Mouse (Mus musculus) heart, embryonic 15.5 days (tissue): Measurements from ENCODE around the gene Krt72. TPM values are rescaled to one million over a fixed set of nuclear protein-coding genes. Genes with fewer than 3 reads are reported as not detected.
A peak's percentile ranks its signal among the peaks of the same experiment; 100 is the strongest.

Experiments
- ATAC-seq: fragments of 200-750 bp; cut with Nextera tagmentation; replicated peaks from 2 replicates; pipeline ENCODE4 v1.8.0; 2017; ENCODE audit warnings: low read depth, moderate TSS enrichment; ENCODE audit not compliant: insufficient number of reproducible peaks, insufficient read depth, low FRiP score
- H3K27ac ChIP-seq: fragments of 300-500 bp; sonication (generic); 2 replicates; pipeline ENCODE4 v1.5.1; 2015; ENCODE audit warnings: mild to moderate bottlenecking, inconsistent platforms
- H3K27me3 ChIP-seq: fragments of 300-500 bp; sonication (generic); 2 replicates; pipeline ENCODE4 v1.6.1; 2015; ENCODE audit warnings: inconsistent platforms
- H3K36me3 ChIP-seq: fragments of 300-500 bp; sonication (generic); 2 replicates; pipeline ENCODE4 v1.6.1; 2015; ENCODE audit warnings: mild to moderate bottlenecking, inconsistent platforms
- H3K4me1 ChIP-seq: fragments of 300-500 bp; sonication (generic); replicated peaks from 2 replicates; pipeline ENCODE4 v1.6.1; 2015; ENCODE audit warnings: inconsistent platforms
- H3K4me2 ChIP-seq: fragments of 300-500 bp; sonication (generic); 2 replicates; pipeline ENCODE4 v1.6.1; 2015; ENCODE audit warnings: inconsistent platforms, mild to moderate bottlenecking, moderate library complexity
- H3K4me3 ChIP-seq: fragments of 300-500 bp; sonication (generic); 2 replicates; pipeline ENCODE4 v1.5.1; 2015; ENCODE audit warnings: mild to moderate bottlenecking, inconsistent platforms
- H3K9ac ChIP-seq: fragments of 300-500 bp; sonication (generic); 2 replicates; pipeline ENCODE4 v1.6.1; 2015; ENCODE audit warnings: mild to moderate bottlenecking, inconsistent platforms
- H3K9me3 ChIP-seq: fragments of 300-500 bp; sonication (generic); replicated peaks from 2 replicates; pipeline ENCODE4 v1.6.1; 2016; ENCODE audit warnings: inconsistent platforms
- WGBS: fragments of 180-500 bp; shearing (Covaris S2); methylation state at CpG from one replicate; pipeline ENCODE4 v1.1.7; 2015; ENCODE audit warnings: mixed read lengths; 5-methylcytosine and 5-hydroxymethylcytosine counted together
- polyA plus RNA-seq: library from polyadenylated mRNA; unstranded; fragments of >200 nt; fragmentation: Nextera tagmentation; extraction: Ambion mirVana; gene quantifications from 2 replicates; pipeline ENCODE4 v1.2.1, GENCODE M21; 2015

Gene Krt72
- 0.34 TPM in 1 of 2 replicates, not detected in the other for polyA plus RNA-seq

DNA sequence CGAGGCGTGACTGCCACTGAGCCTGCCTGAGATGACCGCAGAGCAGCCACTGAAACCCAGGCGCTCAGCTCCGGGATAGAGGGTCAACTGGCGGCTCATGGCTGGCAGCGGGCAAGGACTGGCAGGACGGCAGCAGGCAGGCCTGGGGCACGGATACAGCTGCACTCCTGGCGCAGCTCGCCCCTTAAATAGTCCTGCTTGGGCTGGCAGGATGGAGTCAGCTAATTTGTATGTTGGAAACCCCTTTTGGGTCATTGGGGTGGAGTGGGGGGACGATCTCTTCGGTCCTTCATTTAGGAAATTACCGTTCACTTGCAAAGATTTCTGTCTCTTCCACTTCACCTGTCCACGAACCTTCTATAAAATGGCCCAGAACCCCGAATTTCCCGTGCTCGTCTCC lies at the start of gene Krt72:
TSS of gene Krt72 (minus strand) at position 101 of the 400 bp plus-strand sequence.
- no peaks in the 10 kb centered on the region for H3K9me3 ChIP-seq
- no peak within 1 kb of the TSS for H3K4me2 ChIP-seq
- no peak within 1 kb of the TSS for H3K4me3 ChIP-seq
- H3K9ac ChIP-seq = no peak within 1 kb of the TSS
- no peaks in the 10 kb centered on the region for H3K36me3 ChIP-seq
- H3K27me3 ChIP-seq = peaks cover 20% of the 10 kb centered on the region
- ATAC-seq = no peak
- H3K4me1 ChIP-seq = no peaks in the 10 kb centered on the region
- 84% methylated on average over 18 of the region's 18 CpGs for WGBS
- no peak within 1 kb of the TSS for H3K27ac ChIP-seq

DNA sequence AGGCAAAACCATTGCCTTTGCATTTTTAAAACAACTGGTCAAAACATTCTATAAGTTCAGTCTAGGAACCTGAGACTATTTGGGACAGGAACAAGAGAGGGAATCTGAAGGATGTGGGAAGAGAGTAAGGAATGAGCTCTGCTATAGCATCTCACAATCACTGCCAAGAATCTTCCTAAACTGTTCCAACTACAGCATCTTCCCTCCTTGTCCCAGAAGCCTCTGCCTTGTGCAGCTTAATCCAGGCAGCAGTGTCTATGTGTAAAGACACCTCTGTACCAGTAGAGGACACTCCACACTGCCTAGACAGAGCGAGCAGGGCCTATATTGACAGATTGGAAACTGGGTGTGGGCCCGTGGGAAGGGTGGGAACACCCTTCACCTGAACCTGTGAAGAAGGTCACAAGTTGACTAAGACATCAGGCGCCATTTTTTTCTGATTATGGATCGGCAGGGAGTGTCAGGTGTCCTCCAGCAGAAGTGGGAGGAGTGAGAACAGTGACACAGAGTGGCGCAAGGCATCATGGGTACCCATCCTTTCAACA lies 48.6 kb upstream of the Krt72 start:
- H3K4me2 ChIP-seq = no peak overlapping the region
- no peak overlapping the region for H3K4me3 ChIP-seq
- H3K9ac ChIP-seq = no peak overlapping the region
- H3K36me3 ChIP-seq = no peaks in the 10 kb centered on the region
- no peak for ATAC-seq
- H3K27ac ChIP-seq = no peak overlapping the region
- H3K4me1 ChIP-seq = no peaks in the 10 kb centered on the region
- peaks cover 12% of the 10 kb centered on the region for H3K27me3 ChIP-seq
- WGBS = 61% methylated on average over 5 of the region's 5 CpGs
- no peaks in the 10 kb centered on the region for H3K9me3 ChIP-seq

DNA sequence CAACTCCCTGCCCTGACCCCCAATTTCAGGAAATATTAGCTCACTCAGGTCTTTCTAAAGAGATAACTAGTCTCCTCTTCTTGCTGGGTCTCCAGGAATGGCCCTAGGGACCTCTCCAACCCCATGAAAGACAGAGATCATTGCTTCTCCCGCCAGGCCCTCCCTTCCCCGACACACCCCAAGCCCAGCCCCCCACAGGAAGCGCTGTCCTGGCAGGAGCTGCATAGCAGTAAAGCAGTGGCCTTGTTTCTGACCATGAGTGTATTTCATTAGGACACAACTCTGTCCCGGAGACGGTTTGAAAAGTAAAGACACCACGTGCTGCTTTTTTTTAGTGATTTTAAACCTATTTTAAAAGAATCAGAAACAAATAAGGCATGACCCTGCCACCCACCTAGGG lies 46.9 kb upstream of the Krt72 start:
- Histone ChIP-seq H3K9me3 (no peaks in the 10 kb centered on the region), H3K4me1 (no peaks in the 10 kb centered on the region), H3K36me3 (no peaks in the 10 kb centered on the region), H3K4me3 (no peak overlapping the region), H3K4me2 (no peak overlapping the region), H3K27me3 (peaks cover under 1% of the 10 kb centered on the region; the same call in 1 of the 2 replicates), H3K9ac (no peak overlapping the region), H3K27ac (no peak overlapping the region)
- no peak for ATAC-seq
- 35% methylated on average over 6 of the region's 6 CpGs for WGBS

DNA sequence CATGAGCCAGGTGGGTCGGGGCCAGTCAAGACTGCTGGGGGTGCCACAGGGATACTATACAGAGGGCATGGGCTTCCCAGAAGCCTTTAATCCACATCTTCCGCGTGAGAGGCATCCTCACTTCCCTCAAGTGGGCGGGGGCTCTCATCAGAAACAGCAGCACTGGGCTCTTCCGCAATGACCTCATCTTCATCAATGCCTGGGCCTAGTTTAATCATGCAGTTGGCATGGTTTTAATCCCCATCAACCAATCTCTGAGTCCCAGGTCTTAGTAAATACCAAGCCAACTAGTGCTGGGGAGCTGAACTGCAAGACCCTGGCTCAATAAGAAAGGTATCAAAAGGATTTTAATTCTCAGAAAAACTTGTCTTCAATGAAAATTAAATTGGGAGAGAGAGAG lies 43.2 kb upstream of the Krt72 start:
- no peak for ATAC-seq
- Histone ChIP-seq H3K4me1 (no peaks in the 10 kb centered on the region), H3K4me2 (no peak overlapping the region), H3K27me3 (peaks cover 13% of the 10 kb centered on the region), H3K27ac (no peak overlapping the region), H3K9me3 (no peaks in the 10 kb centered on the region), H3K9ac (no peak overlapping the region), H3K4me3 (no peak overlapping the region), H3K36me3 (no peaks in the 10 kb centered on the region)
- 65% methylated on average over 5 of the region's 5 CpGs for WGBS

DNA sequence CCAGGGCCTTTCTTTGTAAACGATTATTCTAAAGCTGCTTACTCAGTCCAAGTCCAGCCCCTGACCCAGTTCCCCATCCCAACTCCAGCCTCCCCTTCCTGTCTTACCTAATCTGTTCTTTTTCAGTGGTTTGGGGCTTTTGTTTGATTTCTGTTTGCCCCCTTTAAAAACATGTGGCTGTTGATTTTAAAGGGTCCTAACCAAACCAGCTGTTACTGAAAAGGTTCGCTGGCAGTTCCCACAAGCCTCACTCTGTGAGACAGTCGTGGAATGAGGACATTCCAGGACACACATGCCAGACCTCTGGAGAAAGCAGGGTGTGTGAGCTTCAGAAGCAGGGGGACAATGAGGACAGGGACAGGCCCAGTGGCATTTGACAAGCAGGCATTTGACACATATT lies 35.5 kb upstream of the Krt72 start:
- Histone ChIP-seq H3K9me3 (no peaks in the 10 kb centered on the region), H3K9ac (no peak overlapping the region), H3K4me3 (no peak overlapping the region), H3K4me1 (no peaks in the 10 kb centered on the region), H3K4me2 (no peak overlapping the region), H3K27me3 (peaks cover 24% of the 10 kb centered on the region), H3K36me3 (no peaks in the 10 kb centered on the region), H3K27ac (no peak overlapping the region)
- WGBS = 19% methylated on average over 3 of the region's 3 CpGs
- ATAC-seq = no peak

DNA sequence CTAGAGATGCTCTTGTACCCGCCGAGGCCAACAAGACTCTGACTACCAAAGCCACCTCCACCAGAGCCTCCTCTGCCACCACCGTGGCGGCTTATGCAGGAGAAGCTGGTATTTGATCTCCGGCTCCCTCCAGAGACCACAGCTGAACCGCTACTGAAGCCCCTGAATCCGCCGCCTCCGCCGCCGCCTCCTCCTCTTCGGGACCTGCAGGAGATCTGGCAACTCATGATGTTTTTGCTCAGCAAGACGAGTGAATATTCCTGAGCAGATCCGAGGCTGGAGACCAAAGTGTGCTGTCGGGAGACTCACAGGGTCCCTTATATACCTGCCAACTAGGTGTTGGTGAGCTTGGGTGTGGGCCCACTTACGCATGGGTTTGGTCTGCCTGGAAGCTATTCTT lies 31.6 kb upstream of the Krt72 start, which contains the start of gene Krt2:
TSS of gene Krt2 (minus strand) at position 295 of the 400 bp plus-strand sequence.
- ATAC-seq = no peak
- Histone ChIP-seq H3K4me2 (no peak within 1 kb of the TSS), H3K36me3 (no peaks in the 10 kb centered on the region), H3K9me3 (no peaks in the 10 kb centered on the region), H3K9ac (no peak within 1 kb of the TSS), H3K27me3 (peaks cover 24% of the 10 kb centered on the region), H3K4me3 (no peak within 1 kb of the TSS), H3K4me1 (no peaks in the 10 kb centered on the region), H3K27ac (no peak within 1 kb of the TSS)
- WGBS = 70% methylated on average over 16 of the region's 16 CpGs

DNA sequence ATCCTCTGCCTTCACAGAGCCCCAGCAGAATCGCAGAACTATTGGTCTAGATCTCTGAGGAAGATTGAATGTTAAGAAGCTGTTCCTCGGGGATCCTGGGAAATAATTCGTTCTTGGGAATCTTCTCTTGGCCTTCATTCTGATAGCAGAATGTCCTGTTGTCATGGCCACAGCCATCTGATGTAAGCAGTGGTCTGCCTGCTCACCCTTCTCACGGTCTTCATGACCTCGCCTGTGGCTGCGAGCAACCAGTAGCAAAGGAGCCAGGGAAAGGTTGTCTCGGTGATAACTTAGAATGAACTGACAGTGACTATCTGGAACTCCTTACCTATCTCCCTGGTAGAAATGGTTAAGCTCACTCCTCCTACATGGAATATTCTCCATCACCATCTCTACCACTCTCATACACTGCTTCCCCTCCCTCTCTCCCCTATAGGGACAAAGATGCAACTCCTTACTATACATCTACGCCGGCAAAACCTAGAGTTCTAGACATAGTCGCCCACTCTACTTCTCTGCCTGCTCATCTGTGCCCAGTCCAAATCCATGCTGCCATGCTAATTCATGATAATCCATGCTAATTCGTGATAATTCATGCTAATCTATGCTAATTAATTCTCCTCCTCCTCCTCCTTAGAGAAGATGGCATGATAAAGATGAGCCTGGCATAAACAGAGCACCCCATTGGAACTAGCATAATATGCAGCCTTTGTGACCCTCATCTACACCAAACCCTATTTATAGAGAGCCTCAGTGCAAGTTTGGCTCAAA lies 17.0 kb upstream of the Krt72 start:
- Histone ChIP-seq H3K4me3 (no peak overlapping the region), H3K36me3 (no peaks in the 10 kb centered on the region), H3K27me3 (peaks cover 28% of the 10 kb centered on the region), H3K27ac (no peak overlapping the region), H3K4me2 (no peak overlapping the region), H3K9me3 (no peaks in the 10 kb centered on the region), H3K9ac (no peak overlapping the region), H3K4me1 (no peaks in the 10 kb centered on the region)
- no peak for ATAC-seq
- WGBS = 75% methylated on average over 11 of the region's 11 CpGs

DNA sequence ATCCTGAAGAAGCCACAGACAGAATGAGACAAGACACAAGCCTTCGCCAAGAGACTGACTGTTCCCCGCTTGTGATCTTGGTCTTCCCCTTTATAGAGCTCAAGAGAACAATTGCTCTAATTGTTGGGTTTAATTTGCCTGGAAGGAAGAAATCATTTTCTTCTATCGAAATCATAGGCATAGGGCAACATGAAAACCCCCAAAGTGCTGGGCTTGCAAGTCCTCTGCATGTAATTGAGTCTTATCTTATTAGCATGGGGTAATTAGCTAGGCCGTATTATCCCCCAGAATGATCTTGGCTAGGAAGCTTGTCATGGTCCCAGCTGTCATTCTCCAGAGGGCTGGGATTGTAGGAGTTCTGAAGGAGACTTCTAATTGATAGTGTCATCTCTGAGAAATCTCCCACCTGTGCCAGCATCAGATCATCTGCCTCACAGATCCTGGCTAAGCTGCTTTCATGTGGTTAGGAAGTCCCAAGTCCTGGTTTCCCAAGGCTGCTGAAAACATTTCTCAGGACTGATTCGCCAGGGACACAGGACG lies 16.1 kb upstream of the Krt72 start, which contains the start of gene Krt73:
TSS of gene Krt73 (minus strand) at position 51 of the 540 bp plus-strand sequence.
- 64% methylated on average over 6 of the region's 6 CpGs for WGBS
- no peaks in the 10 kb centered on the region for H3K4me1 ChIP-seq
- no peak within 1 kb of the TSS for H3K9ac ChIP-seq
- no peaks in the 10 kb centered on the region for H3K9me3 ChIP-seq
- H3K27ac ChIP-seq = no peak within 1 kb of the TSS
- no peak for ATAC-seq
- H3K4me3 ChIP-seq = no peak within 1 kb of the TSS
- H3K27me3 ChIP-seq = peaks cover 30% of the 10 kb centered on the region
- no peaks in the 10 kb centered on the region for H3K36me3 ChIP-seq
- H3K4me2 ChIP-seq = no peak within 1 kb of the TSS

DNA sequence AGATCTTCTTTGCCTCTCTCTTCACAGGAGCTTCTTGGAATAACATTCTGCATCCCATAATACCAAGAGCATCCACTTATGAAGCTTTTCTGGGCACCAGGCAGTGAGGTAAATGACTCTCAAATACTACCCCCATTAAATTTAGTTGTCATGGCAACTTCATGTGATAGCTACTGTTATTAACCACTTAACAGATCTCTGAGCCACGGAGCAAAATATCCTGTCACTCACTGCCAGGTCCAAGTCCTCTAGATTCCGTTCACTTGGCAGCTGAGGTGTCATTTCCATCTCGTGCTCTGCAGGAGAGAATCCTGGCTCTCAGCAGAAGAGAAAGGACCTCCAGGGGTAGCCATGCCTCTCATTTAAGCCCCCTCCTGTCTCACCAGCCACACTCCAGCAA lies 4.6 kb upstream of the Krt72 start:
- Histone ChIP-seq H3K36me3 (no peaks in the 10 kb centered on the region), H3K4me1 (no peaks in the 10 kb centered on the region), H3K9me3 (no peaks in the 10 kb centered on the region), H3K27me3 (peaks cover 46% of the 10 kb centered on the region), H3K4me3 (no peak overlapping the region), H3K4me2 (no peak overlapping the region), H3K27ac (no peak overlapping the region), H3K9ac (no peak overlapping the region)
- WGBS = 19% methylated on average over 3 of the region's 3 CpGs
- no peak for ATAC-seq

DNA sequence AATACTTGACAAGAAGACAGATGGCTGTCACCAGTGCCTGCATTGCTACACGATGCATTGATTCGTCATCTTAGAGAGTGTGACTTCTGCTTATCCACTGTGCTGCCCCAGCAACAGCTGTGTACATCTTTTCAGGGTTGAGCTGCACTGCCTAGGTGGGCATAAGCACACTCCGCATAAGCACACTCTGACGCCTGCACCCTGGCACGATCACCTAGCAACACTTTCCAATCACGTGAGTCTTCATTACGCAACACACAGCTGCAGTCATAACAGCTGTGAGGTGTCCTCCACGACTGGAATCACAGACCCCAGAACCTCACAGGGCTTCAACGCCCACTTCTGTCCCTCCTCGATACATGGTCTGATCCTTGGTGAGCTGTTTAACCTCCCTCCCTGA lies 12.8 kb downstream of the Krt72 start:
- Histone ChIP-seq H3K4me1 (no peaks in the 10 kb centered on the region), H3K36me3 (no peaks in the 10 kb centered on the region), H3K4me3 (no peak overlapping the region), H3K4me2 (no peak overlapping the region), H3K27ac (no peak overlapping the region), H3K9ac (no peak overlapping the region), H3K9me3 (no peaks in the 10 kb centered on the region), H3K27me3 (peaks cover 34% of the 10 kb centered on the region)
- 66% methylated on average over 10 of the region's 10 CpGs for WGBS
- ATAC-seq = no peak

DNA sequence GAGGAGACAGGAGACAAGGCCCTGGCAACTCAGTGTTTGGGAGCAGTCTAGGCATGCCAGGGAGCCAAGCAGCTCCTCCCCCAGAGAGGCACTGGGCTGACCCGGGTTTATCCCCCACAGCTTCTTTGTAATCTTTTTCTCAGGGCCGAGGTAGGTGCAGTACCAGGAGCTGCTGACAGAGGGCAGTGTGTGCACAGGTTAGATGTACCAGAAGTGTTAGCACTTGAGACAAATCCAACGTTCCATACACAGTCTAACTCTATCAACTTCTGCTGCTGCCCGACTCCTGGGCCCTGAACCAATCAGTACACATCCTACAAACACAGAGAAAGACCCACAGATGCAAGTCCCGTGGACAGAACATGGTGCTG lies 13.6 kb downstream of the Krt72 start:
- Histone ChIP-seq H3K9me3 (no peaks in the 10 kb centered on the region), H3K4me2 (no peak overlapping the region), H3K4me3 (no peak overlapping the region), H3K4me1 (no peaks in the 10 kb centered on the region), H3K9ac (no peak overlapping the region), H3K27me3 (peaks cover 34% of the 10 kb centered on the region), H3K27ac (no peak overlapping the region), H3K36me3 (no peaks in the 10 kb centered on the region)
- peak; percentile 27; the same call in 1 of the 2 replicates for ATAC-seq
- 2% methylated on average over 5 of the region's 5 CpGs for WGBS
